Mouse (Mus musculus): ENCODE data around the gene Shh. TPM values are rescaled to one million over a fixed set of nuclear protein-coding genes. Genes with fewer than 3 reads are reported as not detected.

Shh gene
- total RNA-seq, 2 experiments from 2014 or later, result not detected

- ATAC-seq (replicated peaks; ENCODE audit: low FRiP score, low TSS enrichment, poor library complexity, severe bottlenecking), result no peak
Measured at GRCm38 (mm10) chr5:28412006-28412685, 54.9 kb downstream of the Shh start.

Other genes starting within 250 kb of the Shh start
- not detected in 2 replicates for gene Cnpy1, start 221.4 kb downstream of the Shh start, total RNA-seq (2014; fragmentation: Nextera tagmentation)
- not detected in 2 replicates for gene Cnpy1, start 221.4 kb downstream of the Shh start, total RNA-seq (2017)
- 60.5 and 63.1 TPM in 2 replicates for gene Rbm33, start 150.1 kb downstream of the Shh start, total RNA-seq (2014; fragmentation: Nextera tagmentation)
- 36.8 and 60.4 TPM in 2 replicates for gene Rbm33, start 150.1 kb downstream of the Shh start, total RNA-seq (2017)

All from megakaryocyte-erythroid progenitor cell, adult 5-6 weeks (primary cell).